Mouse (Mus musculus): ENCODE measurements around the gene Cers2. TPM values are rescaled to one million over a fixed set of nuclear protein-coding genes. Genes with fewer than 3 reads are reported as not detected.
A peak's percentile ranks its signal among the peaks of the same experiment; 100 is the strongest.

Gene Cers2
- polyA plus RNA-seq, 1 experiment from 2014 or later = 110 TPM

DNA sequence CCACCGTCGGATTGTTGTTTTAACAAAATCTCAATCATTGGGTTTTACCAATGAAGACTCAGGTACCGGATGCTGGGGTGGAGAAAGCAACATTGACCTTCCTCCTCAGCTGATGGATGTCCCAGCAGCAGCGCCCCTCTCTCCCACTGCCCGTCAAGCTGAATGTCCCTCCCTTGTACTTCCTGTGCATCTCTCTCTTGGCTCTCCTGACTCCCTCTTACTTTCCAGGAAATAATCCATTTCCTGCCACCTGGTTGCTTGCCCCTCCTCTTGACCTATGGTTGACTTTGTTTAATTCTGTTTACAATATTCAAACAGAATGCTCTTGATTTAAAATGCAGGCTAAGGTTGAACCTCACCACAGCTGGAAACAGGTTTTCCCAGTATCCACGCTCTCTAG, 24.4 kb upstream of the Cers2 start:
- Histone ChIP-seq H3K27ac (no peak overlapping the region), H3K4me3 (no peak overlapping the region), H3K36me3 (peaks cover 68% of the 10 kb centered on the region), H3K27me3 (replicated peaks) (no peaks in the 10 kb centered on the region), H3K9ac (no peak overlapping the region), H3K9me3 (no peaks in the 10 kb centered on the region), H3K4me1 (0 out of 2 replicates have a peak, but pooled peaks cover under 1% of the 10 kb centered on the region), H3K4me2 (replicated peaks) (no peak overlapping the region)
- no peak for ATAC-seq (ENCODE audit: low FRiP score, low read depth)
- WGBS = 82% methylated on average over 6 of the region's 6 CpGs

- Histone ChIP-seq H3K9me3 (no peaks in the 10 kb centered on the region), H3K4me3 (no peak overlapping the region), H3K4me2 (replicated peaks) (no peak overlapping the region), H3K27ac (no peak overlapping the region), H3K4me1 (no peaks in the 10 kb centered on the region), H3K27me3 (replicated peaks) (no peaks in the 10 kb centered on the region), H3K36me3 (peaks cover 74% of the 10 kb centered on the region), H3K9ac (no peak overlapping the region)
- no peak for ATAC-seq (ENCODE audit: low FRiP score, low read depth)
- 90% methylated on average over 4 of the region's 4 CpGs for WGBS
These were observed 23.6 kb upstream of the Cers2 start for GRCm38 (mm10) chr3:95291041-95291440.

DNA sequence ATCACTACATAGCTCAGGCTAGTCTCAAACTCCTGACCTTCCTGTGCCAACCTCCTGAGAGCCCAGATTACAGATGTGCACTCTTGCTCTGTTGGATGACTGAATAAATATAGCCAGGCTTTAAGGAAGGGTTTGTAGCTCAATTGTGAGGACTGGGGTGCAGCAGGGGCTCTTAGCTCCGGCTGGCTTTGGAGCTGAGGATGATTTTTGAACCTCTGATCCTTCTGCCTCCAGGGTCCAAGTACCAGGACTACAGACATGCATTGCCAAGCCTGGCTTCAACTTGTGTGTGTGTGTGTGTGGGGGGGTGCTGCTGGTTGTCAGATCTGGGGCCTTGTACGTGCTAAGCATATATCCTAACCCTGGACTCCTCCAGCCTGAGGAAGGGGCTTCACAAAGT, 21.7 kb upstream of the Cers2 start:
- H3K4me1 ChIP-seq = no peaks in the 10 kb centered on the region
- no peak overlapping the region for H3K9ac ChIP-seq
- no peaks in the 10 kb centered on the region for H3K27me3 ChIP-seq (replicated peaks)
- ATAC-seq (ENCODE audit: low FRiP score, low read depth) = no peak
- no peak overlapping the region for H3K4me2 ChIP-seq (replicated peaks)
- WGBS = 83% methylated on average over 2 of the region's 2 CpGs
- H3K36me3 ChIP-seq = peaks cover 80% of the 10 kb centered on the region
- no peaks in the 10 kb centered on the region for H3K9me3 ChIP-seq
- H3K4me3 ChIP-seq = no peak overlapping the region
- no peak overlapping the region for H3K27ac ChIP-seq

GRCm38 (mm10) chr3:95293537-95293936, 21.1 kb upstream of the Cers2 start:
- Histone ChIP-seq H3K9ac (no peak overlapping the region), H3K36me3 (peaks cover 74% of the 10 kb centered on the region), H3K9me3 (no peaks in the 10 kb centered on the region), H3K4me2 (replicated peaks) (no peak overlapping the region), H3K4me3 (no peak overlapping the region), H3K4me1 (no peaks in the 10 kb centered on the region), H3K27me3 (replicated peaks) (no peaks in the 10 kb centered on the region), H3K27ac (no peak overlapping the region)
- WGBS = 88% methylated on average over 11 of the region's 11 CpGs
- no peak for ATAC-seq (ENCODE audit: low FRiP score, low read depth)

DNA sequence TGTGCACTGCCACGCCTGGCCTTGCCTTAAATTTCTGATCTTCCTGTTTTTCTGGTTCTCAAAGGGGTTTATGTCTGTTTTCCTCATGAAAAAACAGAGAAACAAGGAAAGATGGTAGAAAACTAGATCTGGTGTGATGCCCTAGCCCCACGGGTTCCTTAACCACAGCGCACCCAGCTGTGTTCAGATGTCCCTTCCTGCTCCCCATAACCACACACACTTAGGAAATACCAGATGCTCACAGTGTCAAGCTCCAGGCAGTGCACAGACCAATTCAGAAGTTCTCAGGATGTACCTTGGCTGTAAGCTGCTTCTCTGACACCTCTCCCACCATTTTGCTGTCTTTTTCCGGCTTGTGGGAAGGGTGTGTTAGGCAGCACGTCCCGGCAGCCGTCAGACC, 20.3 kb upstream of the Cers2 start:
- ATAC-seq (ENCODE audit: low FRiP score, low read depth) = no peak
- Histone ChIP-seq H3K4me3 (no peak overlapping the region), H3K4me1 (no peaks in the 10 kb centered on the region), H3K27ac (no peak overlapping the region), H3K27me3 (replicated peaks) (no peaks in the 10 kb centered on the region), H3K4me2 (replicated peaks) (no peak overlapping the region), H3K36me3 (peaks cover 70% of the 10 kb centered on the region), H3K9ac (no peak overlapping the region), H3K9me3 (no peaks in the 10 kb centered on the region)
- WGBS = 90% methylated on average over 7 of the region's 7 CpGs

GRCm38 (mm10) chr3:95294718-95295117, 19.9 kb upstream of the Cers2 start:
- H3K4me1 ChIP-seq = no peaks in the 10 kb centered on the region
- no peak overlapping the region for H3K9ac ChIP-seq
- 91% methylated on average over 5 of the region's 5 CpGs for WGBS
- H3K36me3 ChIP-seq = peaks cover 66% of the 10 kb centered on the region
- H3K9me3 ChIP-seq = no peaks in the 10 kb centered on the region
- H3K4me3 ChIP-seq = no peak overlapping the region
- no peaks in the 10 kb centered on the region for H3K27me3 ChIP-seq (replicated peaks)
- no peak overlapping the region for H3K27ac ChIP-seq
- no peak for ATAC-seq (ENCODE audit: low FRiP score, low read depth)
- H3K4me2 ChIP-seq (replicated peaks) = no peak overlapping the region

DNA sequence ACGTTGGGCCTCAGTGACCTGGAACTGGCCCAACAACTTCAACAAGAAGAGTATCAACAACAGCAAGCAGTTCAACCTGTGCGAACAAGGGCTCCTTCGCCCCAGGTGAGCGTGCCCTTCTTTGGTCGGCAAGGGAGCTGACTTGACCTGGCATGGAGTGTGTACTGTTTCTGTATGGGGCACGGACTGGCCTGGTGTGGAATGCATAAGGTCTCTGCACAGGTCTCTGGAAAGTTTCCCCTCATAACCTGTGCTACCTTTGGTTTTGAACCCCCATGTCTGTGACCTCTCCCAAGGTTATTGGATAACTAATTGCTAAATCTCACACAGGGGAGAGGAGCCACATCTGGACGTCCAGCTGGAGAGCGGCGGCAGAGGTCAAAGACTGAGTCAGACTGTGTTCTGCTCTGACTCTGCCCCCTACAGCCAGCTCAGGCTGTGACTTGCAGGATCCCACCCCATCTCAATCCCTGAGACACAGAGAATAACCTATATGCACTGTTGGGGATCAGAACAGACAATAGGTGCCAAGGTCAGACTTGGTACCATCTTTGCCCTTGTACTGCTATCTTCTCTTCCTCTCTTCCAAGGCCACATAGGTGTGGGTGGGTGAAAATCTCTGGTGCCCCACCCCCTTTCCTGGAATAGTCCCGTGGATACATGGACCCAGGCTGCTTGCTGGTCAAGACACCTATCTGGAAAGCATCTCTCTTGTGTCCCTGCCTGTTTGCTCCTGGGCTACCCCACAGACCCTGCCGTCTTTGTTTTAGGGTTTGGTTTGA, 19.1 kb upstream of the Cers2 start:
- no peaks in the 10 kb centered on the region for H3K27me3 ChIP-seq (replicated peaks)
- H3K4me3 ChIP-seq = no peak overlapping the region
- H3K4me2 ChIP-seq (replicated peaks) = no peak overlapping the region
- 0 out of 2 replicates have a peak, but pooled peaks have one; percentile 2 for ATAC-seq (ENCODE audit: low FRiP score, low read depth)
- H3K9me3 ChIP-seq = no peaks in the 10 kb centered on the region
- peaks cover 58% of the 10 kb centered on the region for H3K36me3 ChIP-seq
- no peak overlapping the region for H3K27ac ChIP-seq
- WGBS = 80% methylated on average over 11 of the region's 11 CpGs
- H3K9ac ChIP-seq = no peak overlapping the region
- H3K4me1 ChIP-seq = no peaks in the 10 kb centered on the region

DNA sequence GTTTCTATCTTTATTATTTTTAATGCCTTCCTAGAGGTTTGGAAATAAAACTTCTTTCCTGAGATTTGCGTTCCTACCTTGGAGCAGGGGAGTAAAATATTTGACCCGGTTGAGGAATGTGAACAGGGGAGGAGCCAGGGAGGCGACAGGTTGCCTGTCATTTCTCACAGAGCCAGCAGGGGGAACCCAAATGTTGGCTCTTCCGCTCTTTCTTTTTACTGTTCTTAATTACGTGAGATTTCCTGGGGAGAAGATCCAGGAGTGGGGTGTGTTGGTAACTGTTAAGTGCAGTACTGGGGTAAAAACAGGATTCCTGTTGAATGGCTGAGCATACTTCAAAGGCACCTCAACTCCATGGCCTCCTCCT, 18.5 kb upstream of the Cers2 start:
- no peak for ATAC-seq (ENCODE audit: low FRiP score, low read depth)
- Histone ChIP-seq H3K9me3 (no peaks in the 10 kb centered on the region), H3K36me3 (peaks cover 53% of the 10 kb centered on the region), H3K9ac (no peak overlapping the region), H3K4me2 (replicated peaks) (no peak overlapping the region), H3K4me3 (no peak overlapping the region), H3K27ac (no peak overlapping the region), H3K4me1 (no peaks in the 10 kb centered on the region), H3K27me3 (replicated peaks) (no peaks in the 10 kb centered on the region)
- WGBS = 7% methylated on average over 5 of the region's 5 CpGs

- no peaks in the 10 kb centered on the region for H3K4me1 ChIP-seq
- 94% methylated on average over 7 of the region's 7 CpGs for WGBS
- no peaks in the 10 kb centered on the region for H3K9me3 ChIP-seq
- H3K27me3 ChIP-seq (replicated peaks) = no peaks in the 10 kb centered on the region
- H3K9ac ChIP-seq = no peak overlapping the region
- peaks cover 43% of the 10 kb centered on the region for H3K36me3 ChIP-seq
- no peak overlapping the region for H3K4me2 ChIP-seq (replicated peaks)
- no peak overlapping the region for H3K4me3 ChIP-seq
- no peak for ATAC-seq (ENCODE audit: low FRiP score, low read depth)
- H3K27ac ChIP-seq = no peak overlapping the region
These were observed 16.6 kb upstream of the Cers2 start for GRCm38 (mm10) chr3:95298018-95298417.

DNA sequence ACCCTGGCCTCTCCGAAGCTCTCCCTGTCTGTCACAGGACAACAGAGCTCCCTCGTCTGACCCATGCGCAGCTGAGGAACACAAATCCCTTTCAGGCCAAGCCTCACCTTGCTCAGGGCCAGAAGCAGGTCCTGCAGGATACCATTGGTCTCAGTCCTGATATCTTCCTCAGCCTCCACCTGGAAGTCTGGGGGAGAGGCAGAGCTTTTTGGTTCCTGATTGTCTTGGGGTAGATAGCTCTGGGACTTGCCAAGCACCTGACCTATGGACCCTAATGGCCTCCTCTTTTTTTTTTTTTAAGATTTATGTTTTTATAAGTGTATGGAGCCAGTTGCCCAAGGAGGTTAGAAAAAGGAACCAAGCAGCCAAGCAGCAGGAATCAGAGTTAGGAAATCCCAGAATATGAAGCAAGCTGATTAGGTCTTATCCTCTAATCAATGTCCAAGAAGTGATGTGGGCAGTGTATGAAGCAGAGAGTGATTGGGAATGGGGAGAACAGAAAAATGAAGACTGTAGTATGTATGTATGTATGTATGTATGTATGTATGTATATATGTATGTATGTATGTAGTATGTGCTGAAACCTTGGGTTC, 13.3 kb upstream of the Cers2 start:
- Histone ChIP-seq H3K4me2 (replicated peaks) (no peak overlapping the region), H3K4me1 (no peaks in the 10 kb centered on the region), H3K9me3 (no peaks in the 10 kb centered on the region), H3K9ac (no peak overlapping the region), H3K27ac (no peak overlapping the region), H3K27me3 (replicated peaks) (no peaks in the 10 kb centered on the region), H3K4me3 (no peak overlapping the region), H3K36me3 (peaks cover 15% of the 10 kb centered on the region)
- no peak for ATAC-seq (ENCODE audit: low FRiP score, low read depth)
- 87% methylated on average over 3 of the region's 3 CpGs for WGBS

GRCm38 (mm10) chr3:95306244-95306643, 8.3 kb upstream of the Cers2 start:
- no peak overlapping the region for H3K27ac ChIP-seq
- H3K4me3 ChIP-seq = no peak overlapping the region
- H3K4me1 ChIP-seq = no peaks in the 10 kb centered on the region
- ATAC-seq (ENCODE audit: low FRiP score, low read depth) = no peak
- no peaks in the 10 kb centered on the region for H3K27me3 ChIP-seq (replicated peaks)
- WGBS = 87% methylated on average over 4 of the region's 4 CpGs
- H3K36me3 ChIP-seq = 0 out of 2 replicates have a peak, but pooled peaks cover 2% of the 10 kb centered on the region
- no peak overlapping the region for H3K4me2 ChIP-seq (replicated peaks)
- H3K9ac ChIP-seq = no peak overlapping the region
- no peaks in the 10 kb centered on the region for H3K9me3 ChIP-seq

DNA sequence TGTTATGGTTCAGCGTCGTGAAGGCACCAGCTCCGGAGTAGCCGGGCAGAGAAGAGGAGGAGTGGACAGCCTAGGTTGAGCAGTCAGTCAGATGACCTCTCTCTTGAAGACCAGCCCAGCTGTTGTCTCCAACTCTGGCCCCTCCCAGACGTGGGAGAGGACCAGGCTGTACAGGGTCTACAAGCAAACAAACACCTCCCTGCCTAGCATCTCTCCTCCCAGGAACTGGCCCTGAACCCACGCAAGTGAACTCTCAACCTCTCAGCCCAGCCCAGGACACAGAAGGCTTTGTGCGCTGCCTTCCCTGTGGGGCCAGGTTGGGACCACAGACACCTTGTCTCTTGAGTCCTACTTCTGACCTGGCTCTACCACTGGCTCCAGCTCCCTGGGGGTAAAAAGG, 7.5 kb upstream of the Cers2 start, which contains the start of gene Anxa9:
Gene Anxa9 (minus strand): TSS at position 77 of the 400 bp plus-strand sequence.
- 70% methylated on average over 7 of the region's 7 CpGs for WGBS
- no peaks in the 10 kb centered on the region for H3K9me3 ChIP-seq
- no peak for ATAC-seq (ENCODE audit: low FRiP score, low read depth)
- H3K27ac ChIP-seq = no peak within 1 kb of the TSS
- H3K4me1 ChIP-seq = no peaks in the 10 kb centered on the region
- H3K4me3 ChIP-seq = no peak within 1 kb of the TSS
- H3K4me2 ChIP-seq (replicated peaks) = no peak within 1 kb of the TSS
- H3K9ac ChIP-seq = no peak within 1 kb of the TSS
- no peaks in the 10 kb centered on the region for H3K27me3 ChIP-seq (replicated peaks)
- H3K36me3 ChIP-seq = 0 out of 2 replicates have a peak, but pooled peaks cover 2% of the 10 kb centered on the region

GRCm38 (mm10) chr3:95310496-95310895, 4.1 kb upstream of the Cers2 start:
- ATAC-seq (ENCODE audit: low FRiP score, low read depth) = no peak
- Histone ChIP-seq H3K9me3 (no peaks in the 10 kb centered on the region), H3K27me3 (replicated peaks) (no peaks in the 10 kb centered on the region), H3K4me2 (replicated peaks) (no peak overlapping the region), H3K9ac (no peak overlapping the region), H3K4me1 (no peaks in the 10 kb centered on the region), H3K4me3 (no peak overlapping the region), H3K36me3 (0 out of 2 replicates have a peak, but pooled peaks cover 2% of the 10 kb centered on the region), H3K27ac (no peak overlapping the region)
- 68% methylated on average over 3 of the region's 3 CpGs for WGBS

Data from neural tube, embryonic 12.5 days (tissue).